Mouse (Mus musculus): Measurements from ENCODE around the gene Oprd1. TPM values are rescaled to one million over a fixed set of nuclear protein-coding genes. Genes with fewer than 3 reads are reported as not detected.

The Oprd1 gene
- polyA plus RNA-seq, 1 experiment from 2014 or later: 0.05 TPM

DNA sequence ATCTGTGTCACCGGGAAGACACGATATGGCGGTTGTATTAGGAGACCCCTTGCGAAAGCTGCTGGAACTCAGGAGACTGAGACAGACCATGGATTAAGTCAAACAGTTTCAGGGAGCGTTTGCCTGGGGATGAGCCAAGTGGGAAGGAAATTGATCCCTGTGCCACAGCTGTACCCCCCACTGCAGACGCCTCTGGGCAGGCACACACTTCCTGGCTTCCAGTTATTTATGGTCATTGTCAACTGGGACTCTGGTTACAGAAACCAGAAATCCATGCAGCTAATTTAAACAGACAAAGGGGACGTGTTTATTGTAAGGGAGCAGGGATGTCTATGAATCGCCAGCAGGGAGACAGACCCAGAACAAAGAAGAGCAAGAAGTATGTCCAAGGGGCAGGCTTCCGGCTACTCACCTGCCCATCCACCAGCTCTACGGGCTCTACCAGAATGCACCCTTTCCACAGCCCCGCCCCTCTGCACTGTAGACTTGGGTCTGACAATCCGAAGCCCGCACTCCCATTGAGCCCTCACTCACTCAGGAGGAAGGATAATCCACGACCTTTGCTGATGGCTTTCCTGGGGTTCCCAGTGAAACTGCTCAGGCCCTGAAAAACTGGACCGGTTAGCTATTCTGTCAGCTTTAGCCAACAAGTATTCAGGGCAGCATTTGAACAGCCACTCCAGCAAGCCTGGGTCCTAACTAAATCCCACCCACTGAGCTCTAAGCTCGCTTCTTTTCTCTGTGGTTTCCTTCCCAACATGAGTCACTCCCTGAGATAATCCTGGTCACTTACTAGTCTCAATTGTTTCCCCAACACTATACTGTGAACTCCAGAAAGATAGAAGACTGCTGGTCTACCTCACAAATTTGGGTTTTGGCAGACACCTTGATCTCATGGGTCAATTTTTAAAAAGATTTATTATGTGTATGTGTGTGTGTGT is 22.3 kb upstream of the Oprd1 start:
- Histone ChIP-seq H3K9me3 (replicated peaks; ENCODE audit: low read length) (no peaks in the 10 kb centered on the region), H3K27ac (no peak overlapping the region), H3K36me3 (ENCODE audit: insufficient read depth, low read length) (no peaks in the 10 kb centered on the region), H3K9ac (ENCODE audit: low read depth, low read length) (no peak overlapping the region), H3K4me1 (replicated peaks; ENCODE audit: insufficient read depth, low read length) (no peaks in the 10 kb centered on the region), H3K4me2 (ENCODE audit: low read length) (no peak overlapping the region), H3K4me3 (replicated peaks; ENCODE audit: low read depth, low read length) (no peak overlapping the region), H3K27me3 (ENCODE audit: insufficient read depth, low read length) (no peaks in the 10 kb centered on the region)
- no peak for TF ChIP-seq CTCF (IDR thresholded peaks at IDR 0.05; ENCODE audit: low read depth)
- peak; percentile 42 for DNase-seq (ENCODE audit: low spot score)
- WGBS: 46% methylated on average over 16 of the region's 16 CpGs
- no peak for ATAC-seq (replicated peaks; ENCODE audit: low FRiP score, low read depth)

DNA sequence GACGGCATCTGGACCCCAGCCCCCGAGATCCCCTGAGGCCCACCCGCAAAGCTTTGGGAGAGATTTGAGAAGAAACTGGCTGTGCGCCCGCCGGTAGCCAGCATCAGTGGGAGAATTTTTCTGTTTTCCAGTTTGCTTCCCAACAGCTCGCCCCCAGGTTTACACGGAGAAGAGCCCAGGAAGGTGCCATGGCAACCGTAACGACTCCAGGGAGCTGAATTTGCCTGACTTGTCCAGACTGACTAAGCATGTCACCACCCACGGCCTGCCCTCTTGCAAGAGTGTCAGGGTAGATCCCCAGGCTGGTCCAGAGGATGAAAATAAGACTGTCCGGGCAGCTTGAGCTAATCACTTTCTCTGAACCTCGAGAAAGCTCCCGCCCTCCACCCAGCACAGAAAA is 21.4 kb upstream of the Oprd1 start:
- ATAC-seq (replicated peaks; ENCODE audit: low FRiP score, low read depth) (no peak), DNase-seq (ENCODE audit: low spot score) (no peak)
- Histone ChIP-seq H3K27ac (no peak overlapping the region), H3K4me2 (ENCODE audit: low read length) (no peak overlapping the region), H3K36me3 (ENCODE audit: insufficient read depth, low read length) (no peaks in the 10 kb centered on the region), H3K27me3 (ENCODE audit: insufficient read depth, low read length) (no peaks in the 10 kb centered on the region), H3K9ac (ENCODE audit: low read depth, low read length) (no peak overlapping the region), H3K4me1 (replicated peaks; ENCODE audit: insufficient read depth, low read length) (no peaks in the 10 kb centered on the region), H3K9me3 (replicated peaks; ENCODE audit: low read length) (no peaks in the 10 kb centered on the region), H3K4me3 (replicated peaks; ENCODE audit: low read depth, low read length) (no peak overlapping the region)
- TF ChIP-seq CTCF (IDR thresholded peaks at IDR 0.05; ENCODE audit: low read depth): no peak
- 41% methylated on average over 14 of the region's 14 CpGs for WGBS

- ATAC-seq (replicated peaks; ENCODE audit: low FRiP score, low read depth): no peak
These were observed 12.8 kb upstream of the Oprd1 start for GRCm38 (mm10) chr4:132156941-132157622.

DNA sequence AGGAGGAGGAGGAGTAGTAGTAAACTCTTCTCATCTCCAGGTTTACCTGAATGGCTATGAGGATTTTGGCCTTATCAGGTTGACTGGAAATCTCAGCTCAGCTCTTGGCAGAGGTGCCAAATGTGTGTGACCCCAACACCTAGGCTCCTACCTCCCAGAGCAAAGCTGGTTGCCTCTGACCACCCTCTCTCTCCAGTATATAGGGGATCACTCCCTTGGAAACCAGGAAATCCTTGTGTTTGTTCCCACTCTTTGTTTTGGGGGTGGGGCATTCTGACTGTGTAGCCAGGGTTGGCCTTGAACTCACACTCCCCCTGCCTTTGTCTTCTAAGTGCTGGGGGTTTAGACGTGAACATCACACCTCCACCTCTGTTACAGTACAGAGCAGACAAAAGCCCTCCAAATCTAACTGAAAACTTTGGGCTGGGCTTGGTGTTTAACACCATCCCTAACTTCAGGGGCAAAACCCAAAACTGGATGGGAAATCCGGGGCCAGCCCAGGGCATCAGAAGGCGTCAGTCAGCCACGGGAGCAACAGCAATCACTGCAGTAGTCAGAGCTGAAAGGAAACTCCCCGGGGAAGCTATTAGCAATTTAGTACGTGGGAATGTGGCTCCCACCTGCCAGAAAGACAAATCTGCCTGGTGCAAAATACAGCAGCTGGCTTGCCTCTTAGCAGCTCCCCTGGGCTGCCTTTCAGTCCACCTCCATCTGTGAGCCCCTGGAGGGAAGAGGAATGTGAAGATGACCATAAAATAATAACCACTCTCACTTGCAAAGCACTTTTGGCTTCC is 10.8 kb upstream of the Oprd1 start:
- Histone ChIP-seq H3K9ac (ENCODE audit: low read depth, low read length) (no peak overlapping the region), H3K4me1 (replicated peaks; ENCODE audit: insufficient read depth, low read length) (no peaks in the 10 kb centered on the region), H3K4me3 (replicated peaks; ENCODE audit: low read depth, low read length) (no peak overlapping the region), H3K27ac (no peak overlapping the region), H3K4me2 (ENCODE audit: low read length) (no peak overlapping the region), H3K9me3 (replicated peaks; ENCODE audit: low read length) (no peaks in the 10 kb centered on the region), H3K27me3 (ENCODE audit: insufficient read depth, low read length) (no peaks in the 10 kb centered on the region), H3K36me3 (ENCODE audit: insufficient read depth, low read length) (no peaks in the 10 kb centered on the region)
- 4% methylated on average over 6 of the region's 6 CpGs for WGBS
- DNase-seq (ENCODE audit: low spot score) (peak; percentile 28), ATAC-seq (replicated peaks; ENCODE audit: low FRiP score, low read depth) (no peak)
- TF ChIP-seq CTCF (IDR thresholded peaks at IDR 0.05; ENCODE audit: low read depth): no peak

More at GRCm38 (mm10) chr4:132156941-132157622, 12.8 kb upstream of the Oprd1 start:
- Histone ChIP-seq H3K27ac (no peak overlapping the region), H3K9ac (ENCODE audit: low read depth, low read length) (no peak overlapping the region), H3K4me1 (replicated peaks; ENCODE audit: insufficient read depth, low read length) (no peaks in the 10 kb centered on the region), H3K9me3 (replicated peaks; ENCODE audit: low read length) (no peaks in the 10 kb centered on the region), H3K4me2 (ENCODE audit: low read length) (no peak overlapping the region), H3K4me3 (replicated peaks; ENCODE audit: low read depth, low read length) (no peak overlapping the region), H3K27me3 (ENCODE audit: insufficient read depth, low read length) (no peaks in the 10 kb centered on the region), H3K36me3 (ENCODE audit: insufficient read depth, low read length) (no peaks in the 10 kb centered on the region)
- whole genome bisulfite sequencing: 48% methylated on average over 12 of the region's 12 CpGs
- no peak for DNase-seq (ENCODE audit: low spot score)
- TF ChIP-seq CTCF (IDR thresholded peaks at IDR 0.05; ENCODE audit: low read depth): no peak

GRCm38 (mm10) chr4:132151673-132152072 is 7.4 kb upstream of the Oprd1 start:
- Histone ChIP-seq H3K27me3 (ENCODE audit: insufficient read depth, low read length) (no peaks in the 10 kb centered on the region), H3K4me2 (ENCODE audit: low read length) (no peak overlapping the region), H3K9me3 (replicated peaks; ENCODE audit: low read length) (no peaks in the 10 kb centered on the region), H3K4me1 (replicated peaks; ENCODE audit: insufficient read depth, low read length) (no peaks in the 10 kb centered on the region), H3K27ac (no peak overlapping the region), H3K9ac (ENCODE audit: low read depth, low read length) (no peak overlapping the region), H3K36me3 (ENCODE audit: insufficient read depth, low read length) (no peaks in the 10 kb centered on the region), H3K4me3 (replicated peaks; ENCODE audit: low read depth, low read length) (no peak overlapping the region)
- 72% methylated on average over 1 of the region's 1 CpGs for WGBS
- ATAC-seq (replicated peaks; ENCODE audit: low FRiP score, low read depth) (no peak), DNase-seq (ENCODE audit: low spot score) (no peak)
- no peak for TF ChIP-seq CTCF (IDR thresholded peaks at IDR 0.05; ENCODE audit: low read depth)

- DNase-seq (ENCODE audit: low spot score) (no peak), ATAC-seq (replicated peaks; ENCODE audit: low FRiP score, low read depth) (no peak)
- Histone ChIP-seq H3K36me3 (ENCODE audit: insufficient read depth, low read length) (no peaks in the 10 kb centered on the region), H3K27me3 (ENCODE audit: insufficient read depth, low read length) (peaks cover 22% of the 10 kb centered on the region), H3K4me2 (ENCODE audit: low read length) (no peak overlapping the region), H3K9me3 (replicated peaks; ENCODE audit: low read length) (no peaks in the 10 kb centered on the region), H3K4me3 (replicated peaks; ENCODE audit: low read depth, low read length) (no peak overlapping the region), H3K9ac (ENCODE audit: low read depth, low read length) (no peak overlapping the region), H3K27ac (no peak overlapping the region), H3K4me1 (replicated peaks; ENCODE audit: insufficient read depth, low read length) (no peaks in the 10 kb centered on the region; the same call in 1 of the 2 replicates)
- WGBS: 73% methylated on average over 5 of the region's 5 CpGs
- TF ChIP-seq CTCF (IDR thresholded peaks at IDR 0.05; ENCODE audit: low read depth): peak; percentile 52
These were observed 1.9 kb upstream of the Oprd1 start for GRCm38 (mm10) chr4:132146201-132146600.

All from kidney, postnatal 0 days (tissue).